Mouse (Mus musculus): ENCODE results near the gene Rwdd2a.

The Rwdd2a gene

GRCm38 (mm10) chr9:86571540-86572135, at the start of gene Rwdd2a, which contains the start of gene Pgm3:
Gene Rwdd2a (plus strand): TSS chr9:86571991.
Gene Pgm3 (minus strand): TSS chr9:86571842.
- peak; percentile 94 to 95 for DNase-seq (ENCODE audit: low spot score in 2 of 2)

GRCm38 (mm10) chr9:86522335-86522734, 49.5 kb upstream of the Rwdd2a start:
- no peak for DNase-seq (ENCODE audit: low spot score in 2 of 2)

DNA sequence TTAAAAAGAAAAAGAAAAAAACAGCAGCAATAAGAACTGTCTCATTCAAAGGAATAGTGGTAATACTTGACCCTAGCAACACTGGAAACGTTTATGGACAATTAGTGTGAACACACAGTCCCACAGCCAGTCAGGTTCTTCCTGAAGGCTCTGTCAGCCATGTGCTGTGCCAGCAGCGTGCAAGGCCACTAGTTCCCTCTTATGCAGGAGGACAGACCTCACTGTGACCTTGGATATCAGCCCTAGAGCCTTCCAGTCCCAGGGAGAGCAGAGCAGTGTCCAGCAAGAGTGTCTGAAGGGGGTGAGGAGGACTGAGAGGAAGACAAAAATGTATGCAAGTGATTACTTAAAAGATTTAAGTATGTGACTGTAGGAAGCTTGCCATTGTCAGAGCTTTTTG, 46.2 kb upstream of the Rwdd2a start:
- no peak for DNase-seq (ENCODE audit: low spot score in 2 of 2)

- no peak for DNase-seq (ENCODE audit: low spot score in 2 of 2)
These were observed 37.7 kb upstream of the Rwdd2a start for GRCm38 (mm10) chr9:86534071-86534470.

- no peak for DNase-seq (ENCODE audit: low spot score in 2 of 2)
These were observed 28.3 kb upstream of the Rwdd2a start for GRCm38 (mm10) chr9:86543451-86543850.

DNA sequence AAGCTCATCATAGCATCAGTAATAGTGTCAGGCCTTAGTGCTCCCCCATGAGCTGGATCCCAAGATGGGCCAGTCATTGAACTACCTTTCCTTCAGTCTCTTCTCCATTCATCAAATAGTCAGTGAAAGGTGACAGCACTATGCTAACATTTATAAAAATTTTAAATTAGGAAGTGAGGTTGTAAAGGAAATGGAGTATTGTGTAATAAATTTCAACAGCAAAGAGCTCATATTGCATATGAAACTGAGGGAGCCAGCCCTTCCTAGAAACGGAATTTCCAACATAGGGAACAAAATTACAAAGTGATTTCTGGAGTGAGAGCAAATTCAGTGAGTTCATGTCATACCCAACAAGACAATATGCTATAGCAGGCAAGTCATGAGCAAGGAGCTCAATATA, 27.2 kb upstream of the Rwdd2a start:
- no peak for DNase-seq (ENCODE audit: low spot score in 2 of 2)

DNA sequence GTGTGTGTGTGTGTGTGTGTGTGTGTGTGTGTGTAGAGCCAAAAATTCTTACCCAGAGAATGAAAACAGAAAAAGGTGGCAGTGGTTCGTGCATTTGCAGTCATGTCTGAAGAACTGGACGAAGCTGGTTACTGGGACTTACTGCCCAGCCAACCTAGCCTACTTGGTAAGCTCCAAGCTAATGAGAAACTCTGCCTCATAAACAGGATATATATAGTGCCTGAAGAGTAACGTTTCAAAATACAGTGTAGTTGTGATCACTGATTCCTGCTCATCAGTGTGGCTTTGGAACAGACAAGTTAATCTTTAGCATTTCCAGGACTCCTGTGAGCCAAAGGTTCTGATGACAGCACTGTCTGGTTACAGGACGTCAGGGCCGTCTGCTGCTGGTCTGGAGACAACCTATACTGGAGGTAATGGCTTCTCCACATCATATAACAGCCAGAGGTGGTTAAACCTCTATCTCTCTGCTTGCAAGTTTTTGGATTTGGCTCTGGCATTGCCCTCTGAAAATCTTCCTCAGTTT, 22.1 kb upstream of the Rwdd2a start:
- no peak for DNase-seq (ENCODE audit: low spot score in 2 of 2)

DNA sequence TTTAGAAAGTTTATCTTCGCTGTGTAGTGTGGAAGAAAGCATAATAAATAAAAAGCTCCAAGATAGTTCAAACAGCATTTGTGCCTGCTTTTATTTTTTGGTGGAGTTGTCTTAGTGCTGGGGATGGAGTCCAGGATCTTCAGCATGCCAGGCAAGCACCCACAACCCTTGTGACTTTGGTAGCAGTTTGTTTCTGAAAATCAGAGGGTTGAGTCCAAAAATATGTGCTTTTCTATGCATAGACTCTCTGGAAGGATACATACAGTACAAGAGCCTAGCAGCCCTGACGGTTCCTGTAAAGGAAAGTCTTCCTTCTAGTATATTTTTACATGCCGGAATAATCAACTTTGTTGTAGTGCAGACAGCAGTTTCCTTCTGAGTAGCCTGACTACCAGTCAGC, 21.1 kb upstream of the Rwdd2a start:
- no peak for DNase-seq (ENCODE audit: low spot score in 2 of 2)

DNA sequence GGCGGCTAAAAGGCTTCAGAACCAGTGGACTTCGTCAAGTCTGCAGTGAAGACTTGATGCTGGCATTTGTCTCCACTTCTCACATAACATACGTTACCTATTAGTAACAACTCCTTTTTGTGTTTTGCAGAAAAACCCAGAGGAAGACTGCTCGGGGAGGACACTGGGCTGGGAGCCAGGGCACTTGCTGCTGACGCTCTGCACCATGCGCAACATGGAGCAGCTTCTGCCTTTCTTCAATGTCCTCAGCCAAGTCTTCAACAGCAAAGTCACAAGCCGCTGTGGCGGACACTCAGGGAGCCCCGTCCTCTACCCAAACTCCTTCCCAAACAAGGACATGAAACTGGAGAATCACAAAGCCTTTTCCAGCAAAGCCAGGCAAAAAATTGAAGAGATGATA, 17.9 kb upstream of the Rwdd2a start:
- DNase-seq (ENCODE audit: low spot score in 2 of 2), result no peak

GRCm38 (mm10) chr9:86554641-86555040, 17.1 kb upstream of the Rwdd2a start:
- no peak for DNase-seq (ENCODE audit: low spot score in 2 of 2)

DNA sequence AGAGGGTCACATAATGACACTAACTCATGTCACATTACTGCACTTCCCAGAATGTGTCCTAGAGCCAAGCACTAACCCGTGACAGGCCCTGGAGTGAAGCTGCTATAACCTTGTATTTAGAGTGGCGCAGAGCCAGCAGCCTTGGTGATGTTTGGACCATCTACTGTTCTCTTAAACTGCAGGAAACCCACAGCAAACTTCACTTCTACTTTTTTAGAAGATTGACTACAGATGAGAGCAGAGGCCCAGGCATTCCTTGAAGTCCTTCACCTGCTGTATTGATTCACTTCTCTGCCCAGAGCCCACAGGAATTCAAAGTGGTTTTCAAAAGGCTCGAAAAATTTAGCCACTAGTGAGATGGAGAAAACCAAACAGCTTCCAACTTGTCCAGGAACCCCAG, 11.2 kb upstream of the Rwdd2a start:
- DNase-seq (ENCODE audit: low spot score in 2 of 2), result no peak

DNA sequence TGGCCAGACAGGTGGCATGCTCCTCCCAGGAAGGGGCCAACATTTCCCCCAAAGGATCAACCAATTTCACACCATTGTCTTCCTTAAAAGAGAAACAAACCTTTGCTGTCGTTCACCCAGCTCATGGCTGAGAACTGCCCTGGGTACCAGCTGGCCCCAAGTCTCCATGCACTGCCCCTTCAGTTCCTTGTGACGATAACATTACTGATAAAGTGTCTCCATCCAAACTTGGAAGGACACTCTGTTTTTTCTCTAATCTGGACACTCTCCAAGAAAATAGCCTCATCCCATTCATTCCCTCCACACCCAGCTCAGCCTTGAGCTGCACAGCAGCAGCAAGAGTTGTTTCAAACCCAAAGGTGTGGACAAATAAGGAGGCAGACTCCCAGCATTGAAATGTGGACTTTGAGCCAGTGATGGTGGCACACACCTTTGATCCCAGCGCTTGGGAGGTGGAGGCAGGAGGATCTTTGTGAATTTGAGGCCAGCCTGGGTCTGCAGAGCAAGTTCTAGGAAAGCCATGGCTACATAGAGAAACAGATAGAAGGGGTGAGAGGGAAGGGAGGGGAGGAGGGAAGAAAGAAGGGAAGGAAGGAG, 2.4 kb upstream of the Rwdd2a start:
- DNase-seq (ENCODE audit: low spot score in 2 of 2), result no peak

GRCm38 (mm10) chr9:86570261-86570890, 1.4 kb upstream of the Rwdd2a start:
- no peak for DNase-seq (ENCODE audit: low spot score in 2 of 2)

GRCm38 (mm10) chr9:86570946-86571345, 845 bp upstream of the Rwdd2a start:
- DNase-seq (ENCODE audit: low spot score in 2 of 2), result no peak

- DNase-seq (ENCODE audit: low spot score in 2 of 2), result no peak
These were observed 405 bp downstream of the Rwdd2a start for GRCm38 (mm10) chr9:86572196-86572595.

DNA sequence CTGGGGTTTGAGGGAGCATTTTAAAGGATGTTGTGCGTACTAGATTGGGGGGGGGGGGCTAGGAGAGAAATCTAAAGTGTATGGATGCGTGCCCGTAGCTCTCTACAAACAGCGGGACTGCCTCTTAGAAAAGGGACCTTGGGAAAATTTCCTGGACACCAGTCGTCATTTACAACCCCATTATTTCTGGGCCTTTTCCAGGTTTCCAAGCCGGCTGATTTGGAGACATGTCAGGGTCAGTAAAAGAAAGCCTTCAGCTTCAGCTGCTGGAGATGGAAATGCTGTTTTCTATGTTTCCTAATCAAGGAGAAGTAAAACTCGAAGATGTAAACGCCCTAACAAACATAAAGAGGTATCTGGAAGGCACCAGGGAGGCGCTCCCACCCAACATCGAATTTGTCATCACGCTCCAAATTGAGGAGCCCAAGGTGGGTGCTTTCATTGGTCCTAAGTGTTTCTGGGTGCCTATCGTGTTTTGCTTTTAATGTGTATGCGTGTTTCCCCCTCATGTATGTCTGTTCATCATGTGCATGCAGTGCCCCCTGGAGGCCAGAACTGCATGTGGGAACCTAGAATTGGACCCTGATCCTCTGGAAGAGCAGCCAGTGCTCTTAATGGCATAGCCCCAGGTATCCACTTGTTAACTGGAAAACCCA, 973 bp downstream of the Rwdd2a start:
- peak; percentile 74 to 75 for DNase-seq (ENCODE audit: low spot score in 2 of 2)

GRCm38 (mm10) chr9:86573616-86574303, 2.0 kb downstream of the Rwdd2a start:
- no peak for DNase-seq (ENCODE audit: low spot score in 2 of 2)

DNA sequence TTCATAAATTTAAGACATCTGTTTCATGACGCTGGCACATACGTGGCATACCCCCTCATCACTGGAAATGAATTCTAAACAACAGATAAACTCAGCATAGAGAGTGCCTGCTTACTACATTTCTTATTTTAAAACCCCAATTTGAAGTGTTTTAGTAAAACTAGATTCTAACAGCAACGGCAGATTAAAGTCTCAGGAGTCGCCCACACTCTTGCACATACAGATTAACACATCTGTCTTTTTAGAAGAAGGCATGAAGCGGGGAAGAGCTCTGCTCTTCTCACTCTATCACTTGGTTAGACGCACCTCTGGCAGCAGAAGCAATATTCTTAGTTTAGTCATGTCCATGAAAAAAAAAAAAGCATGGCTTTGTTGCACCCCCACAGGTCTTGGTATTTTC, 3.4 kb downstream of the Rwdd2a start:
- DNase-seq (ENCODE audit: low spot score in 2 of 2), result no peak

GRCm38 (mm10) chr9:86579657-86580056, 7.9 kb downstream of the Rwdd2a start:
- no peak for DNase-seq (ENCODE audit: low spot score in 2 of 2)

GRCm38 (mm10) chr9:86583740-86584139, 11.9 kb downstream of the Rwdd2a start:
- DNase-seq (ENCODE audit: low spot score in 2 of 2), result peak; percentile 55 to 59

DNA sequence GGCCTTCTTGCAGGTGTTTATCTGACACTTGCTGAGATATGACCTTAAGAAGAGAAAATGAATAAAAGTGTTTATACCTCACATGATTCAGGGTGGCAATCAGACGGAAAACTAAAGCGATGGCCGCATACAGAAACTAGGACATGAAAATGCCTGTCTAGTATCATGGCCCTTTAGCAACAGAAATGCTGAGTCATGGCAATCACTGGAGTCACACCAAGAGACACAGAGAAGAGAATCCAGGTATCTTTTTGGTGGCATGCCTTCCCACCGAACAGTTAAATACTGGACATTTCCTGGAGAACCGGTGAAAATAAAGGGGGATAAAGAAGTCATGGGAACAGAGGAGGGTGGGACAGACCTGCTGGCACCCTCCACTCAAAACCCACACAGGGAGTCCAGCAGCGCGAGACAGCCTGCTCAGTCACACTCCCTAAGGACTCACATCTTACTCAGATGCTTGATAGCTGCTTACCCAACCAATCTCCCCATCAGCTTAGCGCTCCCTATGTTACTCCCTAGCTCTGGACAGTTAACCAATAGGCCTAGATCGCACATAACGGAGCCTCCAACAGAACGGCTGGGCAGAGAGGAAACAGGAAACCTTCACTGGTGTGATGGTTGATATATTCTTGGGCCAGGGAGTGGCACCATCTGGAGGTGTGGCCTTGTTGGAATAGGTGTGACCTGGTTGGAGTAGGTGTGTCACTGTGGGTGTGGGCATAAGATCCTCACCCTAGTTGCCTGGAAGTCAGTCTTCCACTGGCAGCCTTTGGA, 15.4 kb downstream of the Rwdd2a start:
- DNase-seq (ENCODE audit: low spot score in 2 of 2), result no peak

All from right cerebral cortex, postnatal 36 days (tissue).